Mouse (Mus musculus) megakaryocyte, embryonic 14.5 days (primary cell): ENCODE data around the gene Il3.

Experiments
- FLI1 ChIP-seq: IDR thresholded peaks from 2 replicates; pipeline ENCODE4 v1.6.1; 2012; ENCODE audit warnings: low read length, inconsistent platforms, mixed read lengths
- GATA1 ChIP-seq: IDR thresholded peaks from 3 replicates; pipeline ENCODE4 v1.6.1; 2012; ENCODE audit warnings: mixed read lengths, low read length, inconsistent platforms, borderline replicate concordance

GRCm38 (mm10) chr11:54313391-54314360 lies 46.6 kb upstream of the Il3 start:
- TF ChIP-seq GATA1 (no peak), FLI1 (no peak)
